Mouse (Mus musculus): Measurements from ENCODE around the gene Plekhg3. TPM values are rescaled to one million over a fixed set of nuclear protein-coding genes. Genes with fewer than 3 reads are reported as not detected.

Plekhg3 gene
- total and polyA plus RNA-seq, 2 experiments from 2014 or later, result 1.1 to 4.1 TPM

DNA sequence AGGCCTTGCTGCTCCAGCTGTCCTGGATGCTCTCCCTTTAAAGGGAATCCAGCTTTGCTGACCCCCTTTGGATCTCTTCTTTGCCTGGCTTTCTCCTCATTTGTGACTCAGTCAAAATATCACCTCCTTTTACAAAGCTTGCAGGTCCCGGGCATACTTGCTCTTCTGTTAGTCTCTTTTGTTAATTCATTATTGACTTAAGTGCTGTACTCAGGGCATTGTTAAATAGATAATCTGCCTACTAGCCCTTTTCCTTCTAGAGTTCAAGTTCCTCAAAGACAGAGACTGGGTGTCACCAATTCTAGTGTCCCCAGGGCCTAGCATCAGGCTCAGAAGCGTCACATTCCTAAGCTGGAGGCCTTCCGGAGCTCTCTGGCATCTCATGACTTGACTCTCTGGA, 18.5 kb downstream of the Plekhg3 start:
- Histone ChIP-seq H3K9me3 (ENCODE audit: low read length) (no peaks in the 10 kb centered on the region), H3K9ac (no peak overlapping the region), H3K27me3 (ENCODE audit: insufficient read depth, low read length) (0 out of 2 replicates have a peak, but pooled peaks cover 14% of the 10 kb centered on the region), H3K36me3 (ENCODE audit: insufficient read depth) (no peaks in the 10 kb centered on the region), H3K4me2 (ENCODE audit: low read depth) (no peak overlapping the region), H3K4me1 (ENCODE audit: insufficient read depth) (no peaks in the 10 kb centered on the region), H3K4me3 (ENCODE audit: low read depth, low read length) (no peak overlapping the region), H3K27ac (ENCODE audit: low read depth, low read length) (no peak overlapping the region)
- no peak for TF ChIP-seq CTCF (IDR thresholded peaks at IDR 0.05; ENCODE audit: low read depth)
- 72% methylated on average over 3 of the region's 3 CpGs for WGBS
- no peak for ATAC-seq
- DNase-seq, result no peak

DNA sequence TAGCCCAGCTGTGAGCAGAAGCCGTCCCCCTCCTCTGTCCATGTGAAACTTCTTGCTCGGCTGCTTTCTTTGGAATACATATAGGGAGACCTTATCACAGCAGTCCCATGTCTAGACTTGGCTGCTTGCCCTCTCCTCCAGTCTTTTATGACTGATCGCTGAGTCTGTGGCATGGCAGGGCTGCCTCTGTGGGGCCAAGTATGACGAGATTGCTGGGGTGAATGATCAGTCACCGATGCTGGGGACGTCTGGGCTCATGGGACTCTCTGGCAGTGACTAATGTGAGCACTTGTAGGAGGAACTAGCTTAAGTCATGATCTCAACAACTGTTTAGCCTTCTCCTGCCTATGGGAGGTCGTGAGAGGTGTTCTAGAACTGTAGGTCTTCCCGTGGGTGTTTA, 21.6 kb downstream of the Plekhg3 start:
- Histone ChIP-seq H3K27ac (ENCODE audit: low read depth, low read length) (no peak overlapping the region), H3K4me1 (ENCODE audit: insufficient read depth) (no peaks in the 10 kb centered on the region), H3K4me3 (ENCODE audit: low read depth, low read length) (no peak overlapping the region), H3K4me2 (ENCODE audit: low read depth) (no peak overlapping the region), H3K9ac (no peak overlapping the region), H3K27me3 (ENCODE audit: insufficient read depth, low read length) (no peaks in the 10 kb centered on the region), H3K36me3 (ENCODE audit: insufficient read depth) (no peaks in the 10 kb centered on the region), H3K9me3 (ENCODE audit: low read length) (no peaks in the 10 kb centered on the region)
- TF ChIP-seq CTCF (IDR thresholded peaks at IDR 0.05; ENCODE audit: low read depth), result no peak
- DNase-seq (no peak), ATAC-seq (no peak)
- 66% methylated on average over 8 of the region's 8 CpGs for WGBS

DNA sequence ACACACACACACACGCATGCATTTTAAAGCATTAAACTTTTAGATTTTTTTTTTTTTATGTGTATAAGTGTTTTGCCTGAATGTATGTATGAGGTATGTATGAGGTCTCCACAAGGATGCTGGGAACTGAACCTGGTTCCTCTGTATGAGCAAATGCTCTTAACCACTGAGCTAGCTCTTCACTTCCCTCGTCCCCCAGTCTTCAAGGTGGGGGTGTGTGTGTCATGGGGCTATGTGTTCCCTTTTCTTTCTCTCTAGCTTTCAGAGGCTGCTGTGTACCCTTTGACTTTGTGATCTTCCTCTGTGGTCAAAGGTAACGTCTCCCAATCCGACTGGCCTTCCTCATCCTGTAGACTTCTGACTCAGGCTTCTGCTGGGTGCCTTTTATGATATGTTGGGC, 22.3 kb downstream of the Plekhg3 start:
- 98% methylated on average over 4 of the region's 4 CpGs for whole genome bisulfite sequencing
- H3K27me3 ChIP-seq (ENCODE audit: insufficient read depth, low read length), result no peaks in the 10 kb centered on the region
- H3K36me3 ChIP-seq (ENCODE audit: insufficient read depth), result no peaks in the 10 kb centered on the region
- H3K4me2 ChIP-seq (ENCODE audit: low read depth), result no peak overlapping the region
- no peak overlapping the region for H3K4me3 ChIP-seq (ENCODE audit: low read depth, low read length)
- no peaks in the 10 kb centered on the region for H3K4me1 ChIP-seq (ENCODE audit: insufficient read depth)
- no peak overlapping the region for H3K9ac ChIP-seq
- DNase-seq (no peak), ATAC-seq (no peak)
- H3K27ac ChIP-seq (ENCODE audit: low read depth, low read length), result no peak overlapping the region
- no peak for TF ChIP-seq CTCF (IDR thresholded peaks at IDR 0.05; ENCODE audit: low read depth)
- H3K9me3 ChIP-seq (ENCODE audit: low read length), result no peaks in the 10 kb centered on the region

DNA sequence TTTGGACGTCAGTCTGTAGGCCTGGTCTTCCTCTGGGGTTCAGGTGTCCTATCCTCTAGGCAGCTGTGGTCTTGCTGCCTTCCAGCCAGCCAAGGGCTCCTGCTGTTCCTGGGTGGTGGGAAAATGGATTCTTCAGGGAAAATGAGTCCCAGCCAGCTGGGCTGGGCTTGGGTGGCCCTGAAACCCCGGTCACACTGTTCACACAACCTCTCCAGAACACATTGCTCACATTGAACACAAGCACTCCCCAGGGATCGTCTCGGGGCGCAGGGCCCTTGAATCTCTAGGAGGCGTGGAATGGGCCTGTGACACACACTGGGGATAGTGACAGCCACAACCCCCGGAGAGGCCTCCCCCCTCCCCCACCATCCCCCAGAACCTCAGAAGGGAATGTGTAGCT, 23.2 kb downstream of the Plekhg3 start:
- no peak overlapping the region for H3K9ac ChIP-seq
- no peak overlapping the region for H3K27ac ChIP-seq (ENCODE audit: low read depth, low read length)
- ATAC-seq (no peak), DNase-seq (no peak)
- no peaks in the 10 kb centered on the region for H3K4me1 ChIP-seq (ENCODE audit: insufficient read depth)
- TF ChIP-seq CTCF (IDR thresholded peaks at IDR 0.05; ENCODE audit: low read depth), result no peak
- H3K4me2 ChIP-seq (ENCODE audit: low read depth), result no peak overlapping the region
- WGBS, result 83% methylated on average over 7 of the region's 7 CpGs
- H3K4me3 ChIP-seq (ENCODE audit: low read depth, low read length), result no peak overlapping the region
- no peaks in the 10 kb centered on the region for H3K9me3 ChIP-seq (ENCODE audit: low read length)
- no peaks in the 10 kb centered on the region for H3K27me3 ChIP-seq (ENCODE audit: insufficient read depth, low read length)
- no peaks in the 10 kb centered on the region for H3K36me3 ChIP-seq (ENCODE audit: insufficient read depth)

DNA sequence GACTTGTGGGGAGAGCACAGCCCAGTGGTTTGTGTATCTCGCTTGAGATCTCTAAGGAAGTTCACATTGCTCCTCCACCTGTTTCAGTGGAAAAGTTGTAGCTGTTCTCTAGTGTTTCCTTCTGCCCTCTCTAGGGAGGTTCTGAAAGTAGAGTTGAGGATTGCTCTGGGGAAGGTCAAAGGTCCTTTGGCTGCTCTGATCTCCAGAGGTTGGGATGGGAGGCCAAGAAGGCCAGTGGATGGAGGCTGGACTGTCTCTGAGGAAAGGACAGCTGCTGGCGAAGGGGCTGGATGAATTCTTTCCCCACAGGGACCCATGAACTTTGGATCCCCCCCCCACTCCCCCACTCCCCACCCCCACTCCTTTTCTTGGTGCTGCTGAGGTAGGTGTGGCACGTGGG, 23.7 kb downstream of the Plekhg3 start:
- no peak overlapping the region for H3K27ac ChIP-seq (ENCODE audit: low read depth, low read length)
- no peak overlapping the region for H3K4me2 ChIP-seq (ENCODE audit: low read depth)
- H3K9ac ChIP-seq, result no peak overlapping the region
- no peaks in the 10 kb centered on the region for H3K9me3 ChIP-seq (ENCODE audit: low read length)
- H3K4me1 ChIP-seq (ENCODE audit: insufficient read depth), result no peaks in the 10 kb centered on the region
- no peak overlapping the region for H3K4me3 ChIP-seq (ENCODE audit: low read depth, low read length)
- H3K27me3 ChIP-seq (ENCODE audit: insufficient read depth, low read length), result no peaks in the 10 kb centered on the region
- 84% methylated on average over 3 of the region's 3 CpGs for WGBS
- ATAC-seq (no peak), DNase-seq (no peak)
- H3K36me3 ChIP-seq (ENCODE audit: insufficient read depth), result no peaks in the 10 kb centered on the region
- no peak for TF ChIP-seq CTCF (IDR thresholded peaks at IDR 0.05; ENCODE audit: low read depth)

DNA sequence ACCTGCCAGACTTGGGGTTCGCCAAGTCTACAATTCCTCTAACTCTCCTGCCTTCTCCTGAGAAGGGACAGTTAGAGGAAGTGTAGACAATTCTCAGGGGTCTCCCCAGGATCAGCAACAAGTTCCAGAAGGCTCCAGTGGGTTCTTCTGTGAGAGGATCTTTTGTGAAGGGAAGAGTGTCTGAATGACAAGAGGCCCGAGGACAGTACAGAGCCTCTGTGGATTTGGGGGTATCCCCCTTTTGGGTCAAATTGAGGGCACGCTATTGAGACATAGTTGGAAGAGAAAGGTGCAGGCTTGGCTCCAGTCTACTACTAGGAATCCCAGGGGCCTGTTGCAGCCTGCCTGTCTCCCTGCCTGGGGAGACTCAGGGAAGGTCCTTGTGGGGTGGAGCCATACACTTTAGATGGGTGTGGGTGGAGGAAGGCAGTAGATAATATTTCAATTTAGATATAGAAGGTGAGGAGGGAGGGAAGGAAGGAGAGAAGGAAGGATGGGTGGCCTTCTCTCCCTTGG, 24.2 kb downstream of the Plekhg3 start:
- TF ChIP-seq CTCF (IDR thresholded peaks at IDR 0.05; ENCODE audit: low read depth), result no peak
- Histone ChIP-seq H3K9me3 (ENCODE audit: low read length) (no peaks in the 10 kb centered on the region), H3K27ac (ENCODE audit: low read depth, low read length) (no peak overlapping the region), H3K4me2 (ENCODE audit: low read depth) (no peak overlapping the region), H3K36me3 (ENCODE audit: insufficient read depth) (no peaks in the 10 kb centered on the region), H3K4me3 (ENCODE audit: low read depth, low read length) (no peak overlapping the region), H3K27me3 (ENCODE audit: insufficient read depth, low read length) (no peaks in the 10 kb centered on the region), H3K9ac (no peak overlapping the region), H3K4me1 (ENCODE audit: insufficient read depth) (no peaks in the 10 kb centered on the region)
- no peak for DNase-seq
- no peak for ATAC-seq
- 86% methylated on average over 3 of the region's 3 CpGs for WGBS

DNA sequence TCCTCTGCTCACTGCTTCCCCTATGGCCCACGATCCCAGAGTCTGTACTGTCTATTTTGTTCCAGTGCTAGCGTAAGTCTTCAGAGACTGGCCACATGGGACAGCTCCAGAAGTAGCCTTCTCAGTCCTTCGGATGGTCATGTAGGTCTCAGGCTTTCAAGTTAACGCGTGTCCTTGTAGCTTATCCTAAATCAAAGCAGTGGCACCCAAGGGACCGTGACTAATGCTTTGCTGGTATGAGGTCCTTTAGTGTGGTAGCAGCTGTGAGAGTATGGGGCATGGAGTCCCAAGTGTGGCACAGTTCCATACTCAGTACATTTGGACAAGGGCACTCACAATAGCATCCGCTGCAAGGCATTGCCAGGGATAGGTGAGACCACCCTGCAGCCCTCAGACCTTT, 25.5 kb downstream of the Plekhg3 start:
- no peak overlapping the region for H3K9ac ChIP-seq
- H3K36me3 ChIP-seq (ENCODE audit: insufficient read depth), result no peaks in the 10 kb centered on the region
- no peak for TF ChIP-seq CTCF (IDR thresholded peaks at IDR 0.05; ENCODE audit: low read depth)
- H3K4me3 ChIP-seq (ENCODE audit: low read depth, low read length), result no peak overlapping the region
- H3K9me3 ChIP-seq (ENCODE audit: low read length), result no peaks in the 10 kb centered on the region
- 80% methylated on average over 7 of the region's 7 CpGs for WGBS
- H3K4me1 ChIP-seq (ENCODE audit: insufficient read depth), result no peaks in the 10 kb centered on the region
- no peak overlapping the region for H3K4me2 ChIP-seq (ENCODE audit: low read depth)
- no peak overlapping the region for H3K27ac ChIP-seq (ENCODE audit: low read depth, low read length)
- ATAC-seq (no peak), DNase-seq (no peak)
- no peaks in the 10 kb centered on the region for H3K27me3 ChIP-seq (ENCODE audit: insufficient read depth, low read length)
